Mouse (Mus musculus) thymus, postnatal 25 days (tissue): ENCODE data around the gene Dexi.

Experiments
- DNase-seq: peaks from one replicate; pipeline ENCODE4 v3.0.0; 2022

The Dexi gene

DNA sequence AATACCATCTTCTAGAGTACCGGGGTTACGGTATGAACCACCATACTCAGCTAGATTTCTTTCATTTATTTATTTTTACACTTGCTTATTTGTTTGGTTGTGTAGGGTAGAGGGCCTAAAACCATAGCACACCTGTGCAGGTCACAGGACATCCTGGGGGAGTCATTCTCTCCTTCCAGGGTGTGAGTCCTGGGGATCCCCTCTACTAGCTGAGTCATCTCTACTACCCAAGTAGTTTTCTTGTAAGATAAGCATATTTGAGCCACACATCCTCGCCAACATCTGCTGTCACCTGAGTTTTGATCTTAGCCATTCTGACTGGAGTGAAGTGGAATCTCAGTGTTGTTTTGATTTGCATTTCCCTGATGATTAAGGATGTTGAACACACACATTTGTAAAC lies 50.3 kb downstream of the Dexi start:
- DNase-seq, result no peak

DNA sequence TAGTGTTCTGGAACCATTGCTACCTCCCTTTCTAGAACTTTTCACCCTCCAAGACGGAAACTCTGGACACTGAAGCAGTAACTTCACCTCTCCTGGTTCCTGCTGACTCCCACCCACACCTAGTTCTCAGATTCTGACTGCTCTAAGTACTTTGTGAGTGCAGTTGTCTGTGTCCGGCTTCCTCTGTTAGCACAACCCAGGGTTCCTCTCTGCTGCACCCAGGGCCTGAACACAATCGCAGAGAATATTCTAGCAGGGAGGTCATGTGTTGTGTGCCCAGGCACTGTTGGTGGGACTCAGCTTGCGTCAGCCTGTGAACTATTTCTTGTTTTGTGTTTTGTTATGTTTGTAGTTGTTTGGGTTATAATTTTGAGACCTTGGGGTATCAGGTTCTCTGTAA lies 51.1 kb downstream of the Dexi start:
- DNase-seq, result no peak

DNA sequence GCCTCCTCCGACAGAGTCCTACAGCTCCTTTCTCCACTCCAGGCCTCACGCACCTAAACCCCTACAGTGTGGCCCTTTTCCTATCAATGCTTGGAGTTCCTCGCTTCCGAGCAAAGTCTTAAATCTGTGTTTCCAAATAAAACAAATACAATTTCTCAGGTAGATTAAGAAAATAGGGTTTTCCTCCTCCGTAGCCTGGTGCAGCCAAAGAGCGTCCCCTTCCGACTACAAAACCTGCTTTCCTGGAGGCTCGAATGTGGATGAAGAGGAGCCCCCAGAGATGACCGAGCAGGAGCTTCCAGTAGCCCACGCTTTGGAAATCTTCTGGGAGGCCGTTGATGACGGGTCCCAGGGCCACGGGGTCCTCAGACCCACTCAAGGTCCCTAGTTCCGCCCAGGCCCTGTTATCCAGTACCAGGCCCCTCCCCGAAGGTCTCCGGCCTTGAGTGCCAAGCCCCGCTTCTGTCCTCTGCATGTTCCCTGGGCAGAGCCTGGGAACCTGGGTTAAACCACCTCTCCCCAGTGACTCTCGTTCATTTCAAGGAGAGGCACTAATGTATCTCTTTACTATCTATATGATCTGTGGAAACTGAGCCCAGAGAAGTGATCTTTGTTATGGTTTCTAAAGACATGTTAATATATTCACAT lies 52.2 kb downstream of the Dexi start:
- no peak for DNase-seq

DNA sequence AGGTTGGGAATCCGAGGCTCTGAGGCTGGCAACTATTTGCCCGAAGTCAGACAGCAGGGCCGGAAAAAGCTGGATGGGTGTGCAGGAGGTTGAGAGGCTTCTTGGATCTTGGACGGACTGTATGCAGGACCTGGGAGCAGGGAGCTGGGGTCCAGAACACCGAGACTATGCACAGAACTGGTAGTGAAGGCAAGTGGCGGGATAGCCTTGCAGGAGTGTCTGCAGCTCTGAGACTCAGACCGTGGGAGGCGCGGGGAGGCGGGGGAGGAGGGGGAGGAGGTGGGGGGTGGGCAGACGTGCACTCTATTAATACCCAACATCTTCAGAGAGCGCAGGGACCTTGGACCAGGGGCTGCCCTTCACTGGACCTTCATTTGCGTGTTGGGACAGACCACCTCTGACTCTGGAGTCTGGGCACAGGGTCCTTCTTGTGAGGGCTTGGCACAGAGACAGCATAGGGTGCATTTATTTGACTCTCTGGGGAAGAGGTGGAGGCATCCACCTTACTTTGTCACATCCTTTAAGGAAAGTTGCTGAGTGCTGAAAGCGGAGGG lies 52.9 kb downstream of the Dexi start:
- DNase-seq, result no peak

DNA sequence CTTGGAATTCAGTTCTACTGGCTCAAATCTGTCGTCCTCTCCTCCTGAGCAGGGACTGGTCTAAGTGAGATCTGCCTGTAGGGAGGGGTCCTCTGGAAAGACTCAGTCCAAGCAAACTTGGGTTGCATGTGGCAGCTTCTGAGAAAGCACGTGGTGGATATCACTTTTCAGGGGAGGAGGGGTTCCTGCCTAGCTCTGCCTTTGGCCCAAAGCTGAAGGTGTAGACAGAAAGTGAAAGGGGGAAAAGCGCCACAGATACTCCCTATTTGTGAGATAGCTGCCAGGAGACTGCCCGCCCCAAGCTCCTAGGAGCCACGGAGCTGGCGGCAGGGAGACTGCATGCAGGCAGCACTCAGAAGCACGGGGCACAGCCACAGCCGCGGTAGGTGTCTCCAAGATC lies 53.4 kb downstream of the Dexi start:
- DNase-seq, result no peak

DNA sequence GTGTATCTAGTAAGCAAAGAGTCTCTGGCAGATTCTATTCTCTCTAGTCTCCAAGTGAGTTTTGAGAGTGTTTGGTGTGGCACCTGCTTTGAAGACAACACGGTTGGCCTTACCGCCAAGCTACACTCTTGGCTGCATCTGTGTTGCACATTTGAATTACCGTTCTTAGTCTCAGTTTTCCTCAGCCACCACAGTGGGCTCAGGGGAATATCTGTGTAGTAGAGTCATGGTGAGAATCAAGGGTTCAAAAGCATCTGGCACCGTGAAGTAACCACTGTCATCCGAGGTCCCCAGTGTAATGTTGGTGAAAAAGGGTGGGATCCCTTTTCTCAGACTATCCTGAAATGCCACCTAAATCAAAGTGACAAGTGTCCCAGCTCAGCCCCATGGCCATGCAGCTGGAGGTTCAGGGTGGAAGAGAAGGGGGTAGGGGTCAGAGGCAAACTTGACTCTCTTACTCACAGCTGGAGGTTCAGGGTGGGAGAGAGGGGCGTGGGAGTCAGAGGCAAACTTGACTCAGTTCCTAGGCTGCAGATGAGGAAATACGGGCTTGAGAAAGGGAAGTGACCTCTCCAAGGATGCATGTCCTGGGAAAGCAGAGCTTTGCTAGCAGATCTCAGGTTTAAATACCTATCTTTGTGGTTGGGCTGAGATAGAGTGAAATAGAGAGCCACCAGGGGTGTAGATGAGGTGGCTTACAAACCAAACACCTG lies 53.9 kb downstream of the Dexi start:
- no peak for DNase-seq

DNA sequence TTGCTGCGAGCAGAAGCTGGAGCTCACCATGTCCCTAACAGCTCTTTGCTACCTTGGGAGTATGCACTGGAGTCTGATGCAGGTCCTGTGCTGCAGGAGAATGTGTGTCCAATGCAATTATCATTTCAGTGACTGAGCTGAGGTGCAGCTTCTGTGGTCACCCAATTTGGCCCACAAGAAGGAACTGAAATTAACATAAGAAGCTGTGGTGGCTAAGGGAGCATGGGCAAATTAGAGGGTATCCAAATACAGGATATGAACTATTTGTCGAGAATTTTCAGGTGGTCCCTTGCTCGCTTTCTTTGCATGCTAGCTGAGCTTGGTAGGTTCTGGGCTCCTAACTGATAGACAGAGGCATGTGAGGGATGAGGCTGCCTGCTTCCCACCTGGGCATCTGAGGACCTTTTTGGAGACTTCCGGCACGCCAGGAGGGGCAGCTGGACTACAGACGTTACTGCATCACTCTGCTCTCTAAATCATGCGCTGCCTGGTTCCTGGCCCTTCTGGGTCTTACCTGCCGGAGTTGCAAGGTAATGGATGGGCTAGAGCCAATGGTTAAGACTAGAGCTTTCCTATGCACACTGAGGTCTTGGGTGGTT lies 54.9 kb downstream of the Dexi start:
- no peak for DNase-seq

DNA sequence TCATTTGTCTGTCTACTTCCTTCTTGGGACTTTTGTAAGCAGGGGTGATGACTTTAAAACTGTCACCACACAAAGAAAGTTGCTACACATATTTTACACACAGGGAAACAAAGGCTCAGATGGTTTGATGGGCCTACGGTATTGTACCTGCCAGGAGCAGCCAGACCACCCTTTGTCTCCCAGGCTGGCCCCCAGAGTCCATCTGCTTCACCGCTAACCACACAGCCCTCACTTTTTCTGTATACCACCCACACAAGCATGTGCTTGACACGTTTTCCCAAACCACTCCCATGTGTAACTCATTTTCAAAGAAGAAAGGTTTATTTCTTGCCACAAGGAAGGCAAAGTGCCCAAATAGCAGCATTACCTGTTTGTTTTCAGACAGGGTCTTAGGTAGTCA lies 55.9 kb downstream of the Dexi start:
- no peak for DNase-seq

DNA sequence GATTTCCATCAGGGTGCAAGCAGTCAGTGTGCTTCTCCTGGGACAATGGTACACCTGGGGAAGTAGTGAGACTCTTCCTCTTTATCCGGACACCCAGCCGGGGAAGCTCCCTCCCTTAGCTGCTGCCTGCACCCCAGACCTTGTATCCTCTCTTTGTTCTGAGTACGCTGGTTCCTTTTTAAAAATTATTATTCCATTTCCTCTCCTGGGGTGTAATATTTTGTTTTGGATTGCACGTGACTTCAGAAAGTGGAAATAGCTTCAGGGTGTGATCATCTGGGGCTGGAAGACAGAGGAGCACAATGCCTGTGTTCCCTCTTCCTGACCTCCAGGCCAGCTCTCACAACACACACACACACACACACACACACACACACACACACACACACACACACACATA lies 60.5 kb downstream of the Dexi start:
- no peak for DNase-seq

DNA sequence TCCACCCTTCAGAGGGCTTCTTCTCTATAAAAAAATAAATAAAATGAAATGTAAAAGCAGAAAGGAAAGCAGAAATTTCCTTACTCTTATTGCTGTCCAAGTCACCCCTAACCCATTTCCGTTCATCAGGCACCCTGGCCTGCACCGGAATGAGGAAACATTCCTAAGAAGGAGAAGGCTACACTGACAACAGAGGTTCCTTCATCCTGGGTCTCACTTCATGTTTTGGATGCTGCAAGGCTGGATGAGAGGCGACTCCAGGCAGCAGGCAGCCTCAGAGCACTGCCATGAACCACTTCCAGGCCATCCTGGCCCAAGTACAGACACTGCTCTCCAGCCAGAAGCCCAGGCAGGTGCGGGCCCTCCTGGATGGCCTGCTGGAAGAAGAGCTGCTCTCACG lies 63.0 kb downstream of the Dexi start, which contains the start of gene Ciita:
Gene Ciita (plus strand): TSS at position 203 of the 400 bp plus-strand sequence.
- no peak for DNase-seq

DNA sequence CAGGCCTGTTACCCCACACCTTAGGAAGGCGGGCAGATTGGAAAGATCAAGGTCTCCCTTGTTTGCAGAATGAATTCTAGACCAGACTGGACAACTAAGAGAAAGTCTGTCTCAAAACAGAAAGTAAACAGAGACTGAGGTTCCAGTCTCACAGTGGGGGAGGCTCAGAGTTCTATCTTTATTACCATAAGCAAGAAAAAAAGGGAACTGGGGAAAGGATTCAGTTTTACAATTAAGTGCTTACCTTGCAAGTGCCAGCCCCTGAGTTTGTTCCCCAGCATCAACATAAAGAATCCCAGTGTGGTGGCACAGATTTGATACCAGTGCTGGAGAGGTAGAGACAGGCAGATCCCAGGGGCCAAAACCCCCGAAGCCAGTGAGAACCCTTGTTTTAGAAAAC lies 66.9 kb downstream of the Dexi start:
- no peak for DNase-seq

DNA sequence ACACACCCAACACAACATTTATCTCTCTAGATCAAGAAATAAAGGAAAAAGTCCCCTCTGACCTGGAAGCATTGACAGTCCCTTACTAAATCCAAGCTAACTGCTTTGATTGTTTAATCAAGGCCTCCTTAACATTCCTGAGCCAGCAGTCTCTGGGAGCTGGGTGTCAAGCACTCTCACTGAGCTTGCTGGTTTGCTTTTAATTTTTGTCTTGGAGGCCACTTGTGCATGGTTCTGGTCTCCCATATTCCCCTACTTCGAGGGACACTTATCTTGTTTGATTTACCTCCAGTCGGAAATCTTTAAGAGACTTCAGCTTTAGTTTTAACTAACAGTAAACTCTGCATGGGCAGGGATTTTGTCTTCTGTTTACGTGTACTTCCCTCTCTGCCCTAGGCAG lies 67.9 kb downstream of the Dexi start:
- no peak for DNase-seq

DNA sequence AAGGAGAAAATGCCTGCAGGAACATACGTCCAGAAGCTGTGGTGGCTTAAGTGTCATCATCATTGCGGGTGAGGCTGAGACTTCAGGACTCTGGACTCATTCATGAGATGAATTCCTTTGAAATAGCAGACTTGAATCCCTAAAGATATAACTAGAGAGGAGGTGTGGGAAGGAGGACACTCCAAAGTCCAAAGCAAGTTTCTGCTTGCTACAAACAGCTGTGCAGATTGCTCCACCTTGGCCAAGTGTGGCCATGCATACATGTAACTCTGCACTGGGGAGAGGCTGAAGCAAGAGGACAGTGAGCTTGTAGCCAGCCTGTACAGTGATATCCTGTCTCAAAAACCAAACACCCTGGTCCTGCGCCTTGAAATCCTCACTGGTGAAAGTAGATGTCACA lies 70.9 kb downstream of the Dexi start:
- no peak for DNase-seq

DNA sequence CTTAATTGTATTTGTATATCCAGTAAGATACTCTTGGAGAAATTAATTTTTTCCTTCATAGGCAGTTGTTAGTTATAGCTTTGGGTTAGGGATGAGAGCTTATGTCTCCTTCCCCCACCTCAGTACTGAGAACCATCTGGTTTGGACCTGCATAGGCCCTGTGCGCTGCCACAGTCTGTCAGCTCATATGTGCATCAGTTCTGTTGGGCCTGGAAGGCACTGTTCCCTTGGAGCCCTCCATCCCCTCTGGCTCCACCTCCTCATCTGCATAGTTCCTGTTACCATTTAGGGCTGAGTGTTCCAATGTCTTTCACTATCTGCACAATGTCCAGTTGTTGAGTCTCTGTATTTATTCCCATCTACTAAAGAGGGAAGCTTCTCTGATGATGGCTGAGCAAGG lies 74.7 kb downstream of the Dexi start:
- DNase-seq, result no peak

DNA sequence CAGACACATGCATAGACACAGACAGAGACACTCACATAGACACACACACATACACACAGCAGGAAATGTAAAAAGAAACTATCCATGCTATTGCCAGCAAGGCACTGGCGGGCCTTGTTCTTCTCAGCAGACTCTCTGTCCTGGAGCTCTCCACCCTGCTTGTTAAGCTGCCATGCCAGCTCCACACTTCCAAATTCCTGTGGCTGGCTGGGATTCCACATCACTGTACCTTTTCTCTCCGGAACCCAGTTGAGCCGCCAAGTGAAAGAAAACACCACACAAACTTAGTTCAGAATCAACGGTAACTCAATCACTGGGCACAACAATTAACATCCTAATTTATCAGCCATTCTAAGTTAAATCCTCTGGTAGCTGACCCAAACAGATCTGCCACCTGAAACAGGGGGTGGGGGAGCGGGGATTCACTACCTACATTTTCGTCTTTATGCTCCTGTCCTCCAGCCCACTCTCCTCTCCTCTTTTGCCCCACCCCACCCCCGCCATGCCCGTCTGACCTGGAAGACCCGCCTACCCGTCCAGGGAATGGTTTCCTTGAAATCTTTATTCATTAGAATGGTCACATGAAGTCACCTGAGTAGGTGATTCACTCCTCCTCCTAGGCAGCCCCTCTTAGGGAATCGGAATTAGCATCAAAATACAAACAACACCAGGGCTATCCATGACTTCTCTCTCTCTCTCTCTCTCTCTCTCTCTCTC lies 75.3 kb downstream of the Dexi start:
- no peak for DNase-seq

DNA sequence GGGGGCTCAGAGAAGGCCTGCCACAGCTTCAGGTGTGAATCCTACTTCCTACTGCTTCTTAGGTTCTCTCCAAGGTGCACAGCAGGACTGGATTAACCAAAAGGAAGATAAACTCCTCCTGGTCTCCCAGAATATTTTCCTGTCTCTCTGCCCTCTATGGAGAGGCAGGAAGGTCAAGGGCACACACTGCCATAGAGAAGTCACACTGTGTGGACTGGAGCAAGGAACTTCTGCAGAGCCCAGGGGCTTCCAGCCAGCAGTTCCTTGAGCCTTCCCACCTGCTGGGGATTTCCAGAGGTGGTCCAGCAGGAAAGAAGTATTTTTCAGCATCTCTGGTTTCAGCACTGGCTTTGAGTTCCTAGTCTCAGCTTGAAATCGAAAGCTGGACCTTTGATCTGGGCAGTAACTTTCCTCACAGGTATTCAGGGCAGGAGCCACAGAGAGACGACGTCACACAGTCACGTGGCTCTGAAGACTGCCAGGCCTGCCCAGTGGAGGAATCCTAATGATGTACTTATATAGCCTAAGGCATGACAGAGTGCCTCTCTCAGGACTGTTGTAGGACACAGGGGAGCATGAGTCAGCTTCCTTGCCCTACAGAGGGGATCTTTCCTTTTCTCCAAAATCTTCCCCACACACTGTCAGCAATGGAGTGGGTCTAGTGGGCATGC lies 77.7 kb downstream of the Dexi start:
- DNase-seq, result no peak

DNA sequence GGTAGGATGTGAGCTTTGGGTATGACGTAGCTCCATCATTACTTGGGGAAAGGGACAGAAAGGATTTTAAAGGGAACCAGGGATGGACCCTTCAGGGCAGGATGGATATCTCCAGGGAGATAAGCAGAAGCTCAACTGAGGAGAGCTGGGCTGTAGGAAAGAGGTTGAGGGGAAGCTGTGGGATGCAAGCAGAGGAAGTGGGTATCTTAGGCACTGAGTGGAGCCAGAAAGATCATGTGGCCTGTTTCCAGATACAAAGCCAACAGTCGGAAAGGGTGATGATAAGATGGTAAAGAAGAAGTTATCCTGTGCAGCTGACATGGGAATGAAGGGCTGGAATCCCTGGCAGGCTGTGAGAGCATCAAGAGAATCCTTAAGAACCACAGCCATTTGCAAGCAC lies 81.7 kb downstream of the Dexi start:
- no peak for DNase-seq

DNA sequence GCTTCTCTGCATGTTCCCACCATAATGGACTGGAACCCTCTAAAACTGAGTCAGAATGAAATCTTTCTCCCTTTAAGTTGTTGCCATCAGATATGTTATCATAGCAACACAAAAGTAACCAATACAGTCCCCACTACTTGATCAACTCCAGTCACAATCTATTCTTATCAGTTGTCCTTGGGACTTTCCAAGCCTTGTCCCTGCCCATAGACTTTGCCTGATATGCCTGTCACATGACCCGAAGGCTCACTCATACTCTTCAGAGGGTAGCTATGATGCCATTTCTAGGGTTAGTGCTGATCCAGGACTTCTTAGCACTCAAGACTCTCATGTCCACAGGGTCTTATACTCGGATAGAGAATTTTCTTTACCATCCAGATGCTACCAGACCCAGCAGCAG lies 82.7 kb downstream of the Dexi start:
- DNase-seq, result no peak

DNA sequence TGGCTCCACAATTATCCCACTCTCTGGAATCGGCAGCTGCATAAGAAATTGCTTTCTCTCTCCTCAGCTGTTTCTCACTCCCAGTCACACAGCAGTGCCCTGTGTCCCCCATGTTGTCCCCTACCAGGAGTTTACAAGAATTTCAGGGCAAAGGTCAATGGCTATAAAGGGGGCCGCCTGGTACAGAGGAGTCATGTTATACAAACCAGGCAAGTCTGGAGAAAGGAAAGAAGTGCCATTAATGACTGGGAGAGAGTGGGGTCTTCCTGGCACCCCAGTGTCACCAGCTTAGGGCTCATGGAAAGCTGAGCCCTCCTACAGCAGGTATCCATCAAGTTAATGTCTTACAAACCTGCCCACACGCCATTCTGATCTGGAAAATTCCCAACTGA lies 88.3 kb downstream of the Dexi start:
- DNase-seq, result no peak

DNA sequence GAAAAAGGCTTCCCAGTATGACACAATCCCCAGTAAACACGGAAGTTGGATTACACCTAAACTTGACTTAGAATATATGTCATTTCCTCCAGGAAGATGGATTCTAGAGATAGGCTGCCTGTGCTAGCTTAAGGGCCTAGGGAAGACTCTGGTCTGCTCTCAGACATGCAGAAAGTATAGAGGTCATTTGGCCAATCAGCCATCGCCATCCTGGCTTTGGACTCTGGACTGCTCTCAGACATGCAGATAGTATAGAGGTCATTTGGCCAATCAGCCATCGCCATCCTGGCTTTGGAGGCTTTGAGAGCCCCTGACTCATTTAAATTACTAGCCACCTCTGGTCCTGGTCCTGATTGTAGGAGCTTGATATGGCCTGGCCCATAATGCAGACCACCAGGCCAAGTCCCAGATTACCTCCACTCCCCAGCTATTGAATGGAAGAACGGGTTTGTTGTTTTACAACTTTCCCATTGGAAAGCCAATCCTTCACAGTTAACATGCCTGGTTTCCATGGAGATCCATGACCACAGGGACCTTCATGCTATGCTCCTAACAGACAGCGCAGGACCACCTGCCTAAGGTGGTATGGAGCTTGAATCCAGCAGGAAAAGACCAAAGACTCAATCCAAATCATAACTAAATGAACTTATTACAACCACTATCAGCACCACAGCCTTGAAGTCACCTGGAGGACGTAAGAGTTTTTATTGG lies 88.8 kb downstream of the Dexi start:
- DNase-seq, result no peak
